Mouse (Mus musculus) olfactory bulb, adult 2 months (tissue): ENCODE results near the gene Nsun3.

Experiments
- CTCF ChIP-seq: fragments of 200-500 bp; IDR thresholded peaks from 2 replicates; pipeline ENCODE4 v1.5.1; 2012; ENCODE audit warnings: low read depth, mild to moderate bottlenecking, low read length, moderate library complexity; ENCODE audit not compliant: insufficient read depth
- POLR2A ChIP-seq: fragments of 200-500 bp; IDR thresholded peaks from 2 replicates; pipeline ENCODE4 v1.6.1; 2012; ENCODE audit warnings: mild to moderate bottlenecking, low read depth, low read length, moderate library complexity; ENCODE audit not compliant: insufficient read depth

DNA sequence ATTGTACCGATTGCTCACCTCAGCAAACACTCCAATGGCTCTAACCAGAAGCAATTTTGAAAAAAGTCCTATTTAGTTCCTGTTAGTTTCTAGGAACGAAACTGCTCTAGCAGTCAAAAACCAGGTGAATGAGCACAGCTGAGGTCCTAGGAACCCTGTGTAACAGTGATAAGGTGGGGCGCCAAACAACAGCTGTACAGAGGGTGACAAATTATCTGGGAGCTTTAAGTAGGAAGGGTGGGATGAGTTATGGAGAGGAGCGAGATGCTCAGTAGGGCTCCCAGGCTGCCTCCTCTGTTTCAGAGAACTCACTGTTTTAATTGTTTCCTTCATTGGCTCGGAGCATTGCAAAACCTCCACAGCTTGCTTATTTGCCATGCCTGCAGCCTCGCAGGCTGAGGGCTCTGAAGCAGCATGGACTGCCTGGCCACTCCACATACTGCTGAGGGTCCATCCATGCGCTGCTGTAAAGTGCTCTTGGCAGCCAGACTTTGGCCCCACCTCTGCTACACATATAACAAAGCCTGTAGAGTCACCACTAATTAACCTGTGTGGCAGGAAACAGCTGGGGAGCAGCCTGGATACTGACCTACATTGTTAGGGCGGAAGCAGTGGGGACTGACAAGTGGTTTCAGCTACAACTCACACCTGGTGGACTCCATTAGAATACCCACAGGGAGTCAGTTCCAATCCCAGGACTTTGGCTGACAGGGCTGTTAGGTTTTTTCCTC, 20.8 kb upstream of the Nsun3 start:
- TF ChIP-seq POLR2A = no peak
- TF ChIP-seq CTCF = no peak
